Mouse (Mus musculus): ENCODE data around the gene Med13l. TPM values are rescaled to one million over a fixed set of nuclear protein-coding genes. Genes with fewer than 3 reads are reported as not detected.

The Med13l gene
- polyA plus RNA-seq, 1 experiment from 2014 or later = 12.9 TPM

- 76% methylated on average over 7 of the region's 7 CpGs for WGBS
- H3K27ac ChIP-seq (replicated peaks) = no peak overlapping the region
- H3K27me3 ChIP-seq = no peaks in the 10 kb centered on the region
- H3K4me3 ChIP-seq = no peak overlapping the region
- no peak overlapping the region for H3K9ac ChIP-seq
- ATAC-seq (ENCODE audit: low read depth) = no peak
- H3K9me3 ChIP-seq = no peaks in the 10 kb centered on the region
- H3K4me2 ChIP-seq = no peak overlapping the region
- peaks cover 80% of the 10 kb centered on the region for H3K4me1 ChIP-seq (replicated peaks)
- H3K36me3 ChIP-seq = no peaks in the 10 kb centered on the region
These were observed 42.2 kb downstream of the Med13l start for GRCm38 (mm10) chr5:118602706-118603105.

GRCm38 (mm10) chr5:118605424-118606067 is 45.1 kb downstream of the Med13l start:
- Histone ChIP-seq H3K4me1 (replicated peaks) (peaks cover 78% of the 10 kb centered on the region), H3K27me3 (no peaks in the 10 kb centered on the region), H3K9me3 (no peaks in the 10 kb centered on the region), H3K9ac (no peak overlapping the region), H3K4me3 (no peak overlapping the region), H3K36me3 (no peaks in the 10 kb centered on the region), H3K4me2 (no peak overlapping the region), H3K27ac (replicated peaks) (no peak overlapping the region)
- 79% methylated on average over 11 of the region's 11 CpGs for WGBS
- no peak for ATAC-seq (ENCODE audit: low read depth)

GRCm38 (mm10) chr5:118606636-118607035 is 46.2 kb downstream of the Med13l start:
- Histone ChIP-seq H3K9ac (no peak overlapping the region), H3K36me3 (no peaks in the 10 kb centered on the region), H3K9me3 (no peaks in the 10 kb centered on the region), H3K4me2 (no peak overlapping the region), H3K4me3 (no peak overlapping the region), H3K4me1 (replicated peaks) (peaks cover 75% of the 10 kb centered on the region), H3K27me3 (no peaks in the 10 kb centered on the region), H3K27ac (replicated peaks) (peak overlapping the region; percentile 49; the same call in 1 of the 2 replicates)
- no peak for ATAC-seq (ENCODE audit: low read depth)
- WGBS = 79% methylated on average over 13 of the region's 13 CpGs

- Histone ChIP-seq H3K36me3 (no peaks in the 10 kb centered on the region), H3K4me1 (replicated peaks) (peaks cover 70% of the 10 kb centered on the region), H3K4me2 (no peak overlapping the region), H3K27me3 (no peaks in the 10 kb centered on the region), H3K9me3 (no peaks in the 10 kb centered on the region), H3K27ac (replicated peaks) (no peak overlapping the region), H3K9ac (no peak overlapping the region), H3K4me3 (no peak overlapping the region)
- ATAC-seq (ENCODE audit: low read depth) = no peak
- 98% methylated on average over 1 of the region's 1 CpGs for whole genome bisulfite sequencing
These were observed 47.4 kb downstream of the Med13l start for GRCm38 (mm10) chr5:118607900-118608299.

- no peaks in the 10 kb centered on the region for H3K36me3 ChIP-seq
- no peak overlapping the region for H3K4me3 ChIP-seq
- H3K27me3 ChIP-seq = no peaks in the 10 kb centered on the region
- no peaks in the 10 kb centered on the region for H3K9me3 ChIP-seq
- 80% methylated on average over 5 of the region's 5 CpGs for WGBS
- no peak overlapping the region for H3K27ac ChIP-seq (replicated peaks)
- H3K9ac ChIP-seq = no peak overlapping the region
- peaks cover 77% of the 10 kb centered on the region for H3K4me1 ChIP-seq (replicated peaks)
- H3K4me2 ChIP-seq = no peak overlapping the region
- no peak for ATAC-seq (ENCODE audit: low read depth)
These were observed 50.0 kb downstream of the Med13l start for GRCm38 (mm10) chr5:118610468-118610867.

- Histone ChIP-seq H3K36me3 (no peaks in the 10 kb centered on the region), H3K9me3 (no peaks in the 10 kb centered on the region), H3K4me1 (replicated peaks) (peaks cover 70% of the 10 kb centered on the region), H3K9ac (no peak overlapping the region), H3K27ac (replicated peaks) (peak overlapping the region; percentile 47), H3K27me3 (no peaks in the 10 kb centered on the region), H3K4me3 (no peak overlapping the region), H3K4me2 (no peak overlapping the region)
- no peak for ATAC-seq (ENCODE audit: low read depth)
- WGBS = 82% methylated on average over 13 of the region's 13 CpGs
These were observed 52.6 kb downstream of the Med13l start for GRCm38 (mm10) chr5:118612956-118613631.

GRCm38 (mm10) chr5:118613704-118614103 is 53.2 kb downstream of the Med13l start:
- 0 out of 2 replicates have a peak, but pooled peaks have one; percentile 46 for ATAC-seq (ENCODE audit: low read depth)
- Histone ChIP-seq H3K9ac (no peak overlapping the region), H3K9me3 (no peaks in the 10 kb centered on the region), H3K27me3 (no peaks in the 10 kb centered on the region), H3K36me3 (no peaks in the 10 kb centered on the region), H3K27ac (replicated peaks) (peak overlapping the region; percentile 47), H3K4me3 (no peak overlapping the region), H3K4me2 (no peak overlapping the region), H3K4me1 (replicated peaks) (peaks cover 74% of the 10 kb centered on the region)
- 40% methylated on average over 2 of the region's 2 CpGs for WGBS

- Histone ChIP-seq H3K9me3 (no peaks in the 10 kb centered on the region), H3K4me1 (replicated peaks) (peaks cover 74% of the 10 kb centered on the region), H3K27me3 (no peaks in the 10 kb centered on the region), H3K4me2 (no peak overlapping the region), H3K9ac (no peak overlapping the region), H3K36me3 (no peaks in the 10 kb centered on the region), H3K27ac (replicated peaks) (peak overlapping the region; percentile 47), H3K4me3 (no peak overlapping the region)
- WGBS = 38% methylated on average over 8 of the region's 8 CpGs
- ATAC-seq (ENCODE audit: low read depth) = 0 out of 2 replicates have a peak, but pooled peaks have one; percentile 49
These were observed 53.6 kb downstream of the Med13l start for GRCm38 (mm10) chr5:118614116-118614515.

- Histone ChIP-seq H3K4me2 (no peak overlapping the region), H3K9me3 (no peaks in the 10 kb centered on the region), H3K4me1 (replicated peaks) (peaks cover 74% of the 10 kb centered on the region), H3K27ac (replicated peaks) (peak overlapping the region; percentile 47; the same call in 1 of the 2 replicates), H3K9ac (no peak overlapping the region), H3K27me3 (no peaks in the 10 kb centered on the region), H3K36me3 (no peaks in the 10 kb centered on the region), H3K4me3 (no peak overlapping the region)
- 65% methylated on average over 2 of the region's 2 CpGs for WGBS
- no peak for ATAC-seq (ENCODE audit: low read depth)
These were observed 54.1 kb downstream of the Med13l start for GRCm38 (mm10) chr5:118614571-118614981.

- 23% methylated on average over 12 of the region's 12 CpGs for WGBS
- Histone ChIP-seq H3K4me1 (replicated peaks) (peaks cover 78% of the 10 kb centered on the region), H3K27ac (replicated peaks) (peak overlapping the region; percentile 25), H3K27me3 (no peaks in the 10 kb centered on the region), H3K4me3 (no peak overlapping the region), H3K9ac (peak overlapping the region; percentile 13; the same call in 1 of the 2 replicates), H3K36me3 (no peaks in the 10 kb centered on the region), H3K9me3 (no peaks in the 10 kb centered on the region), H3K4me2 (peak overlapping the region; percentile 33)
- ATAC-seq (ENCODE audit: low read depth) = no peak
These were observed 58.6 kb downstream of the Med13l start for GRCm38 (mm10) chr5:118618963-118619610.

GRCm38 (mm10) chr5:118619801-118620200 is 59.3 kb downstream of the Med13l start:
- H3K9me3 ChIP-seq = no peaks in the 10 kb centered on the region
- 54% methylated on average over 7 of the region's 7 CpGs for WGBS
- H3K27ac ChIP-seq (replicated peaks) = peak overlapping the region; percentile 56; the same call in 1 of the 2 replicates
- peaks cover 75% of the 10 kb centered on the region for H3K4me1 ChIP-seq (replicated peaks)
- no peak overlapping the region for H3K4me2 ChIP-seq
- no peaks in the 10 kb centered on the region for H3K27me3 ChIP-seq
- H3K36me3 ChIP-seq = no peaks in the 10 kb centered on the region
- H3K9ac ChIP-seq = no peak overlapping the region
- ATAC-seq (ENCODE audit: low read depth) = peak; percentile 79
- H3K4me3 ChIP-seq = no peak overlapping the region

- 0 out of 2 replicates have a peak overlapping the region, but pooled peaks have one; percentile 56 for H3K27ac ChIP-seq (replicated peaks)
- no peaks in the 10 kb centered on the region for H3K36me3 ChIP-seq
- WGBS = 80% methylated on average over 7 of the region's 7 CpGs
- H3K4me3 ChIP-seq = no peak overlapping the region
- H3K4me1 ChIP-seq (replicated peaks) = peaks cover 69% of the 10 kb centered on the region
- no peak overlapping the region for H3K4me2 ChIP-seq
- no peak overlapping the region for H3K9ac ChIP-seq
- ATAC-seq (ENCODE audit: low read depth) = no peak
- no peaks in the 10 kb centered on the region for H3K9me3 ChIP-seq
- H3K27me3 ChIP-seq = no peaks in the 10 kb centered on the region
These were observed 59.9 kb downstream of the Med13l start for GRCm38 (mm10) chr5:118620330-118620910.
